Mouse (Mus musculus): ENCODE data around the gene Csf1. TPM values are rescaled to one million over a fixed set of nuclear protein-coding genes. Genes with fewer than 3 reads are reported as not detected.

The Csf1 gene
- polyA plus RNA-seq, 1 experiment from 2014 or later: 6.1 TPM

DNA sequence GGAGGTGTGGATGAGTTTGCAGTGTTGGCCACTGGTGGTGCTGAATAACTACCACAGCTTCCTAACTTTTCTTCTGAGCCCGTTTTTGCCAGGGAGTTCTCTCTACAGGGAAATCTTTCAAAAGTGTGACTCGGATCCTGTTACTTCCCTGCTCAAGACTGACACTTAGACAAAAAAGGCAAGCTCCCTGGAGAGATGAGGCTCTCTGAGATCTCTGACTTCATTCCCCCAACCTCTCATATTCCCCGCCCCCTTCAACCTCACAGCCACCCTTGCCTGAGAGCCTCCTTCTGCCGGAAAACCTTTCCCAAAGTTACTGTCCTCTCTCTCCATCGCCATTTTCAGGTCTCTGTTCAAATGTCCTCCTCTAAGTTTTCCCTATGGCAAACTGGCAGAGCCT, 14.8 kb upstream of the Csf1 start:
- peaks cover 6% of the 10 kb centered on the region; the same call in 1 of the 2 replicates for H3K4me1 ChIP-seq
- H3K36me3 ChIP-seq (replicated peaks): no peaks in the 10 kb centered on the region
- 57% methylated on average over 5 of the region's 5 CpGs for WGBS

GRCm38 (mm10) chr3:107772860-107773259, 12.6 kb upstream of the Csf1 start:
- Histone ChIP-seq H3K4me3 (replicated peaks) (no peak overlapping the region), H3K4me1 (peaks cover 6% of the 10 kb centered on the region; the same call in 1 of the 2 replicates), H3K4me2 (no peak overlapping the region), H3K9me3 (no peaks in the 10 kb centered on the region), H3K36me3 (replicated peaks) (no peaks in the 10 kb centered on the region), H3K27ac (no peak overlapping the region), H3K9ac (no peak overlapping the region), H3K27me3 (peaks cover 8% of the 10 kb centered on the region; the same call in 1 of the 2 replicates)
- 81% methylated on average over 5 of the region's 5 CpGs for WGBS
- no peak for ATAC-seq (ENCODE audit: low FRiP score)

More for the DNA sequence above, 14.8 kb upstream of the Csf1 start:
- Histone ChIP-seq H3K9ac (no peak overlapping the region), H3K27ac (no peak overlapping the region), H3K4me3 (replicated peaks) (no peak overlapping the region), H3K9me3 (no peaks in the 10 kb centered on the region), H3K4me2 (no peak overlapping the region), H3K27me3 (peaks cover 4% of the 10 kb centered on the region; the same call in 1 of the 2 replicates)
- ATAC-seq (ENCODE audit: low FRiP score): no peak

GRCm38 (mm10) chr3:107769692-107770091, 9.4 kb upstream of the Csf1 start:
- no peak overlapping the region for H3K4me3 ChIP-seq (replicated peaks)
- no peaks in the 10 kb centered on the region for H3K9me3 ChIP-seq
- WGBS: 87% methylated on average over 2 of the region's 2 CpGs
- peaks cover 10% of the 10 kb centered on the region; the same call in 1 of the 2 replicates for H3K27me3 ChIP-seq
- H3K36me3 ChIP-seq (replicated peaks): no peaks in the 10 kb centered on the region
- H3K9ac ChIP-seq: no peak overlapping the region
- H3K27ac ChIP-seq: no peak overlapping the region
- H3K4me2 ChIP-seq: no peak overlapping the region
- ATAC-seq (ENCODE audit: low FRiP score): no peak
- no peaks in the 10 kb centered on the region for H3K4me1 ChIP-seq

- no peaks in the 10 kb centered on the region for H3K9me3 ChIP-seq
- no peak overlapping the region for H3K9ac ChIP-seq
- peaks cover 10% of the 10 kb centered on the region; the same call in 1 of the 2 replicates for H3K27me3 ChIP-seq
- H3K4me1 ChIP-seq: no peaks in the 10 kb centered on the region
- ATAC-seq (ENCODE audit: low FRiP score): no peak
- H3K36me3 ChIP-seq (replicated peaks): no peaks in the 10 kb centered on the region
- 70% methylated on average over 8 of the region's 8 CpGs for WGBS
- no peak overlapping the region for H3K27ac ChIP-seq
- no peak overlapping the region for H3K4me3 ChIP-seq (replicated peaks)
- H3K4me2 ChIP-seq: no peak overlapping the region
These were observed 8.1 kb upstream of the Csf1 start for GRCm38 (mm10) chr3:107768104-107768989.

- Histone ChIP-seq H3K4me1 (no peaks in the 10 kb centered on the region), H3K27me3 (0 out of 2 replicates have a peak, but pooled peaks cover 10% of the 10 kb centered on the region), H3K4me2 (no peak overlapping the region), H3K4me3 (replicated peaks) (no peak overlapping the region), H3K9ac (no peak overlapping the region), H3K27ac (no peak overlapping the region), H3K9me3 (no peaks in the 10 kb centered on the region), H3K36me3 (replicated peaks) (no peaks in the 10 kb centered on the region)
- no peak for ATAC-seq (ENCODE audit: low FRiP score)
- 73% methylated on average over 2 of the region's 2 CpGs for WGBS
These were observed 6.5 kb upstream of the Csf1 start for GRCm38 (mm10) chr3:107766804-107767203.

- ATAC-seq (ENCODE audit: low FRiP score): no peak
- WGBS: 74% methylated on average over 2 of the region's 2 CpGs
- no peak overlapping the region for H3K4me2 ChIP-seq
These were observed 5.7 kb upstream of the Csf1 start for GRCm38 (mm10) chr3:107765979-107766378.

DNA sequence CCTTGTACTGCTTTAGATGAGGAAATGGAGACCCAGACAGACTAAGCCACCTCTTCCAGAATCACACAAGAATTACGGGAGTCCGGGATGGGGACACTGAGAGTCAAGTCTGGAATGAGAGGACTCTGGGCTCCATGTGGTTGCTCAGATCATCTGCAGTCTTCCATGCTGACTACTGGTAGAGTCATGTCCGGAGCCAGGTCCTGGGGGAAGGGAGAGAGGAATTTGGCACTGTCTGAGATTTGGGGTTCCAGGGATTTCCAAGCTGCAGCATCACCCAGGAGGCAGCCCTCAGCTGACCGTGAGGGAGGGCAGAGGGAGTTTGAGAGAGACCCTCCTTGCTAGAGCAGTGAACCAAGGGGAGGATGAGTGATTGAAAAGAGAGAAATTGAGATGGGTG, 3.3 kb upstream of the Csf1 start:
- H3K9ac ChIP-seq: no peak overlapping the region
- H3K27ac ChIP-seq: no peak overlapping the region
- H3K4me2 ChIP-seq: no peak overlapping the region
- ATAC-seq (ENCODE audit: low FRiP score): no peak
- WGBS: 89% methylated on average over 4 of the region's 4 CpGs
- no peak overlapping the region for H3K4me3 ChIP-seq (replicated peaks)
- no peaks in the 10 kb centered on the region for H3K9me3 ChIP-seq
- peaks cover 18% of the 10 kb centered on the region for H3K4me1 ChIP-seq
- no peaks in the 10 kb centered on the region for H3K36me3 ChIP-seq (replicated peaks)
- H3K27me3 ChIP-seq: 0 out of 2 replicates have a peak, but pooled peaks cover 7% of the 10 kb centered on the region

More at GRCm38 (mm10) chr3:107765979-107766378, 5.7 kb upstream of the Csf1 start:
- H3K9ac ChIP-seq: no peak overlapping the region
- H3K36me3 ChIP-seq (replicated peaks): no peaks in the 10 kb centered on the region
- no peak overlapping the region for H3K27ac ChIP-seq
- no peaks in the 10 kb centered on the region for H3K4me1 ChIP-seq
- 0 out of 2 replicates have a peak, but pooled peaks cover 10% of the 10 kb centered on the region for H3K27me3 ChIP-seq
- H3K9me3 ChIP-seq: no peaks in the 10 kb centered on the region
- H3K4me3 ChIP-seq (replicated peaks): no peak overlapping the region

DNA sequence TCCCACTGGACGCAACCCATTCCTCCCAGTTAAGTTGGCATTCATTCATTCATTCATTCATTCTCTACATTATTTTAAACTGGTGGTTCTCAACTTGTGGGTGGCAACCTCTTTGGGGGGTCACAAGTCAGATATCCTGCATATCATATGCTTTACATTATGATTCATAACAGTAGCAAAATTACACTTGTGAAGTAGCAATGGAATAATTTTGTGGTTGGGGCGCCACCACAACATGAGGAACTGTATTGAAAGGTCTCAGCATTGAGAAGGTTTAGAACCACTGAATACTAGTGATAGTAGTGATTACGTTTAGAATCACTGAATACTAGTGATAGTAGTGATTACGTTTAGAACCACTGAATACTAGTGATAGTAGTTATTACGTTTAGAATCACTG, 1.2 kb upstream of the Csf1 start:
- Histone ChIP-seq H3K27me3 (0 out of 2 replicates have a peak, but pooled peaks cover 7% of the 10 kb centered on the region), H3K4me2 (no peak overlapping the region), H3K4me3 (replicated peaks) (no peak overlapping the region), H3K4me1 (peaks cover 24% of the 10 kb centered on the region), H3K36me3 (replicated peaks) (no peaks in the 10 kb centered on the region), H3K9me3 (no peaks in the 10 kb centered on the region), H3K9ac (no peak overlapping the region), H3K27ac (no peak overlapping the region)
- ATAC-seq (ENCODE audit: low FRiP score): no peak
- 95% methylated on average over 5 of the region's 5 CpGs for WGBS

DNA sequence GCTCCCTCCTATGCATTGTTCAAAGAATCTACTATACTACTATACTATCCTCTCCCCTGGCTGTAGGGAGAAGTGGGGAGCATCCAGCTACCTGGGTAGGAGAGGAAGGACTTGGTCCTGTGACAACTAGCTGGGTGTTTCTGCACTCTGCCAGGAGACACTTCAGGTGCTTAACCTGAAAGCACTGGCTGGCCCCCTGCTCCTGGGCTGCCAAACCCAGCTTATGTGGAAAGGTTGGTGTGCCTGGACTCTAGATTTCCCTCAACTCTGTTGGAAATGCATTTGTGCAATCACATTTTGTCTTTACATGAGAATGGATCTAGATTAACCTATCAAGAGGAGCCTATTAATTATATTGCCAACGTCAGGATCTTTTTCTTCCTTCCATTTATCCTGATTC, 502 bp upstream of the Csf1 start:
- Histone ChIP-seq H3K9ac (0 out of 2 replicates have a peak overlapping the region, but pooled peaks have one; percentile 81), H3K9me3 (no peaks in the 10 kb centered on the region), H3K27ac (peak overlapping the region; percentile 76; the same call in 1 of the 2 replicates), H3K36me3 (replicated peaks) (no peaks in the 10 kb centered on the region), H3K27me3 (0 out of 2 replicates have a peak, but pooled peaks cover 4% of the 10 kb centered on the region), H3K4me2 (peak overlapping the region; percentile 91), H3K4me3 (replicated peaks) (0 out of 2 replicates have a peak overlapping the region, but pooled peaks have one; percentile 67), H3K4me1 (peaks cover 24% of the 10 kb centered on the region)
- 55% methylated on average over 1 of the region's 1 CpGs for WGBS
- ATAC-seq (ENCODE audit: low FRiP score): no peak

DNA sequence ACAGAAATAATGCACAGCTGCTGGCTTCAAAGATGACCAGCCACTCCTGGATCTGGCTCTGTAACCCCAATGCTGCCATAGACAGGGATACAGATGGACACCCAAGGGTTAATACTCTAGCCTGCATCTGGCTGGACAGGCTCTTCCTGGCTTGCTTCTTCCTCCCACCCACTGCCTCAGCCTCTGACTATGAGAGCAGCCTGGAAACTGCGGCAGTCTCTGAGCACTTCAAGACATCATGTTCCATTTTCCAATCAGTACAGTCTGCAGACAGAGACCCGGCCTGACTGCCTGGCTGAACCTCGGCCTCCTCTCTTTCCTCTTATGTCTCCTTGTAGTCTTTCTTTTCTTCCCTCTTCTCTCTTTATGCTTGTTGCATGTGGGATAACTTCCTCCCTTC, 1.6 kb downstream of the Csf1 start:
- H3K27ac ChIP-seq: no peak overlapping the region
- peak overlapping the region; percentile 91 for H3K4me2 ChIP-seq
- peaks cover 1% of the 10 kb centered on the region; the same call in 1 of the 2 replicates for H3K36me3 ChIP-seq (replicated peaks)
- H3K9me3 ChIP-seq: no peaks in the 10 kb centered on the region
- H3K4me3 ChIP-seq (replicated peaks): peak overlapping the region; percentile 67
- peaks cover 24% of the 10 kb centered on the region for H3K4me1 ChIP-seq
- WGBS: 39% methylated on average over 3 of the region's 3 CpGs
- no peaks in the 10 kb centered on the region for H3K27me3 ChIP-seq
- no peak for ATAC-seq (ENCODE audit: low FRiP score)
- peak overlapping the region; percentile 81; the same call in 1 of the 2 replicates for H3K9ac ChIP-seq

- peaks cover 6% of the 10 kb centered on the region for H3K36me3 ChIP-seq (replicated peaks)
- H3K9ac ChIP-seq: no peak overlapping the region
- 78% methylated on average over 2 of the region's 2 CpGs for WGBS
- no peak for ATAC-seq (ENCODE audit: low FRiP score)
- H3K9me3 ChIP-seq: no peaks in the 10 kb centered on the region
- H3K4me1 ChIP-seq: peaks cover 24% of the 10 kb centered on the region
- no peaks in the 10 kb centered on the region for H3K27me3 ChIP-seq
- peak overlapping the region; percentile 91 for H3K4me2 ChIP-seq
- no peak overlapping the region for H3K27ac ChIP-seq
- H3K4me3 ChIP-seq (replicated peaks): no peak overlapping the region
These were observed 2.1 kb downstream of the Csf1 start for GRCm38 (mm10) chr3:107758176-107758575.

- 92% methylated on average over 5 of the region's 5 CpGs for WGBS
- H3K36me3 ChIP-seq (replicated peaks): peaks cover 7% of the 10 kb centered on the region
- no peak for ATAC-seq (ENCODE audit: low FRiP score)
- H3K9ac ChIP-seq: no peak overlapping the region
- no peak overlapping the region for H3K4me3 ChIP-seq (replicated peaks)
- no peaks in the 10 kb centered on the region for H3K27me3 ChIP-seq
- no peak overlapping the region for H3K4me2 ChIP-seq
- no peak overlapping the region for H3K27ac ChIP-seq
- H3K4me1 ChIP-seq: peaks cover 24% of the 10 kb centered on the region
- no peaks in the 10 kb centered on the region for H3K9me3 ChIP-seq
These were observed 2.7 kb downstream of the Csf1 start for GRCm38 (mm10) chr3:107757365-107758129.
